Mouse (Mus musculus): ENCODE measurements at regions not wholly inside any gene's neighbourhood (a gene's known extent, or its start where the extent isn't known, plus 50 kb on each side); places are given as distances from the start of the nearest gene placed in this dataset.
"Not testable (repeated sequence)": the region's sequence is repeated elsewhere in the genome, so short reads cannot be mapped to it uniquely, and the experiment has no call there.

DNA sequence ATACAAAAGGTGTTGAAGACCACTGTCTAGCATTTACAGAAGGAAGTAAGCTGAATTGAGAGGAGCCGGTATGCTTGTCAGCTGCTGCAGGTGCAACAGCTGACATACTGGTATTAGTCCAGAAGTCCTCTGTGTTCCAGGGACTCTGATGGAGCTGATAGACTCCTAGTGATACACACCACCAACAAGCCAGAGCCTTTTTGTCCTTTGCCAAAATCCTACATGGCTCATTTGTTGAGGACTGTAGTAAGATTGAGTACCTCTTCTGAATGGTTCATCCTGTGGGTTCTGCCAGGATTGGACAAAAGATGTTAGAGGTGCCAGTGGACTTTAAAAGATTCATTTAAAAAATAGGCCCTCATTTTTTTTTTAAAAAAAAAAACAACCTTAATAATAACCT, 129.4 kb upstream of the Tmem185a start:
- DNase-seq (ENCODE audit: low spot score), result no peak
- intact Hi-C loops (cut with DNase I), result no loop called here

DNA sequence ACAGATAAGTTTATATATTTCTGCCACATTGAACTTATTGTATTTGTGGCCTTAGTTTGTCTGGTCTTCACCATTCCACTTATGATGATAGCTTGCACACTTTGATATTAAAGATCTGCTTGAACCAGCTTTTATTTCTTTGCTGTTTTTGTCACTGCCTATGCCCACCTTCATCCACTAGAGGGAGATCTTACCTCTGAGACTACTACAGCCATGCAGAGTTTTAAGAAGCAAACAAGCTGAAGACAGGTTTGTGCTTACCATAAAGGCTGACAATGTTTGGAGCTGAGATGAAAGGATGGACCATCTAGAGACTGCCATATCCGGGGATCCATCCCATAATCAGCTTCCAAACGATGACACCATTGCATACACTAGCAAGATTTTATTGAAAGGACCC, 105.4 kb upstream of the Tmem185a start:
- not testable (repeated sequence) for DNase-seq (ENCODE audit: low spot score)
- intact Hi-C loops (cut with DNase I), result loop anchor here (2.0 to 5.0 kb wide), 3 partner anchors 470 to 800 kb away; partner anchors contain the start of gene Mamld1

DNA sequence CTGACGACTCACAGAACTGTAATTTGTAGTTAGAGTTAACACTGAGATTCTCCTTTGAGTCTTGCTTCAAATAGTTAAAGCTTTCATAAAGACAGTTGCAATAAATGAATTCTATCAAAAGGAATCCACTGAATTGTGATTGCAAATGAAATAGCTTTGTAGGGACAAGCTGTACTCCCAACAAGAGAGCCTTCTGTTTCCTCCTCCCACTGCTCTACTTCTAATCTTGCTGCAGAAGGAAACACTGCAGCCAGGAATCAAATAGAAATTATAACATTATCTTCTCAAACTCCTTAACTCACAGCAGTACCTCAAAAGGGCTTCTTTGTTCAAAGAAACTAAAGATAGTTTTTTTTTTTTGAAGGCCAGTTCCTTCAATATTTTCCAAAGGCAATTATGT, 103.2 kb upstream of the Tmem185a start:
- DNase-seq (ENCODE audit: low spot score), result no peak

GRCm38 (mm10) chrX:70574243-70574642, 97.3 kb upstream of the Tmem185a start:
- intact Hi-C loops (cut with DNase I), result loop anchor here (2.0 kb wide), 1 partner anchor 205 kb away; no protein-coding TSS in a partner anchor

More for the DNA sequence above, 103.2 kb upstream of the Tmem185a start:
- intact Hi-C loops (cut with DNase I), result loop anchor here (5.0 kb wide), 2 partner anchors 472 to 802 kb away; partner anchors contain the start of gene Mamld1

DNA sequence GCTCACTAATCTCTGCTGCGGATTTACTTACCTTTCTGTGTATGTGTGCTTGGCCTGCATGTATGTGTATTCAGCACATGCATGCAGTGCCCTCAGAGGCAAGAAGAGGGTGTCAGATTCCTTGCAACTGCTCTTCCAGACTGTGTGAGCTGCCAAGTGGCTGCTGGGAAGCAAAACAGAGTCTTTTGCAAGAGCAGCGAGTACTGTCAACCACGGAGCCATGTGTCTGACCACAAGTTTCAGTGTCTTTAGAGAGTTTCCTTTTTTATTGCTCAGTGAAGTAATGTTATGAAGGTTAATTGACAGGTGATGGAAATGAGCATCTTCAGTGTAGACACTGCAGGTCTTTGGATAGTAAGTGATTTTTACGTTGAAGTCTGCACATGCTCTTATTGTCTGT, 93.6 kb upstream of the Tmem185a start:
- DNase-seq (ENCODE audit: low spot score); intact Hi-C loops (cut with DNase I): not testable (repeated sequence)

More at GRCm38 (mm10) chrX:70574243-70574642, 97.3 kb upstream of the Tmem185a start:
- DNase-seq (ENCODE audit: low spot score), result not testable (repeated sequence)

- intact Hi-C loops (cut with DNase I), result loop anchor here (5.0 to 10.0 kb wide), 2 partner anchors 95 to 192 kb away; partner anchors contain the start of gene Tmem185a
- not testable (repeated sequence) for DNase-seq (ENCODE audit: low spot score)
Observed at GRCm38 (mm10) chrX:70569339-70569979, 92.5 kb upstream of the Tmem185a start.

Measured in heart, postnatal 25 days (tissue).